Mouse (Mus musculus) liver, adult 2 months (tissue): ENCODE measurements around the gene Tespa1. TPM values are rescaled to one million over a fixed set of nuclear protein-coding genes. Genes with fewer than 3 reads are reported as not detected.
A peak's percentile ranks its signal among the peaks of the same experiment; 100 is the strongest.

Source experiments
- DNase-seq: peaks from one replicate; pipeline ENCODE4 v3.0.0-alpha.2; 2011; ENCODE audit warnings: low read depth, low spot score; ENCODE audit errors: extremely low read depth
- H3K27ac ChIP-seq: fragments of 200-500 bp; replicated peaks from 2 replicates; pipeline ENCODE4 v1.5.1; 2012; ENCODE audit warnings: low read depth, mild to moderate bottlenecking, control low read depth, inconsistent platforms, low read length; ENCODE audit not compliant: insufficient read depth
- H3K27me3 ChIP-seq: fragments of 200-500 bp; 2 replicates; pipeline ENCODE4 v1.6.1; 2012; ENCODE audit warnings: mild to moderate bottlenecking, moderate library complexity, low read length, inconsistent platforms; ENCODE audit not compliant: control insufficient read depth, insufficient read depth
- H3K36me3 ChIP-seq: fragments of 200-500 bp; 2 replicates; pipeline ENCODE4 v1.6.1; 2012; ENCODE audit warnings: low read length, inconsistent platforms; ENCODE audit not compliant: control insufficient read depth, insufficient read depth
- H3K4me1 ChIP-seq: fragments of 200-500 bp; 2 replicates; pipeline ENCODE4 v1.6.1; 2011; ENCODE audit warnings: low read length; ENCODE audit not compliant: control insufficient read depth, insufficient read depth
- H3K4me3 ChIP-seq: fragments of 200-500 bp; 2 replicates; pipeline ENCODE4 v1.5.1; 2011; ENCODE audit warnings: low read depth, mild to moderate bottlenecking, control low read depth, low read length, moderate library complexity; ENCODE audit not compliant: insufficient read depth
- H3K79me2 ChIP-seq: fragments of 200-500 bp; 2 replicates; pipeline ENCODE4 v1.6.1; 2012; ENCODE audit warnings: inconsistent platforms, mild to moderate bottlenecking, low read length, moderate library complexity; ENCODE audit not compliant: control insufficient read depth, insufficient read depth
- H3K9ac ChIP-seq: fragments of 200-500 bp; 2 replicates; pipeline ENCODE4 v1.6.1; 2012; ENCODE audit warnings: low read depth, mild to moderate bottlenecking, control low read depth, inconsistent platforms, low read length
- CTCF ChIP-seq: fragments of 200-500 bp; IDR thresholded peaks from 2 replicates; pipeline ENCODE4 v1.5.1; 2011; ENCODE audit warnings: low read depth, low read length, control low read depth
- POLR2A ChIP-seq: fragments of 200-500 bp; IDR thresholded peaks from 2 replicates; pipeline ENCODE4 v1.6.1; 2011; ENCODE audit warnings: low read length, control low read depth; ENCODE audit not compliant: insufficient read depth; ENCODE audit errors: extremely low read depth
- WGBS: fragments of 180-500 bp; shearing (Covaris S2); methylation state at CpG from one replicate; pipeline ENCODE4 v1.1.7; 2018; 5-methylcytosine and 5-hydroxymethylcytosine counted together
- polyA plus RNA-seq: library from polyadenylated mRNA; depleted of rRNA; stranded (reverse); fragments of >200 nt; gene quantifications from 2 replicates; pipeline ENCODE4 v1.2.3, GENCODE M21; 2012; rRNA removed
- total RNA-seq: library from RNA; depleted of rRNA; stranded (reverse); fragments of >200 nt; gene quantifications from 2 replicates; pipeline ENCODE4 v1.2.3, GENCODE M21; 2014; rRNA removed

The Tespa1 gene
- total RNA-seq (0.74 and 1.0 TPM in 2 replicates), polyA plus RNA-seq (0.06 and 0.11 TPM in 2 replicates)

GRCm38 (mm10) chr10:130322637-130323036 lies at the start of gene Tespa1:
Gene Tespa1 (plus strand): TSS chr10:130322870.
- H3K9ac ChIP-seq = no peak within 1 kb of the TSS
- H3K36me3 ChIP-seq = no peaks in the 10 kb centered on the region
- H3K4me3 ChIP-seq = no peak within 1 kb of the TSS
- no peaks in the 10 kb centered on the region for H3K79me2 ChIP-seq
- DNase-seq = peak; percentile 16
- no peak within 1 kb of the TSS for H3K27ac ChIP-seq
- no peak for TF ChIP-seq CTCF
- TF ChIP-seq POLR2A = no peak
- no peaks in the 10 kb centered on the region for H3K4me1 ChIP-seq
- H3K27me3 ChIP-seq = no peaks in the 10 kb centered on the region
- 66% methylated on average over 5 of the region's 5 CpGs for WGBS

GRCm38 (mm10) chr10:130275759-130276158 lies 46.9 kb upstream of the Tespa1 start:
- no peaks in the 10 kb centered on the region for H3K79me2 ChIP-seq
- WGBS = 73% methylated on average over 2 of the region's 2 CpGs
- no peaks in the 10 kb centered on the region for H3K27me3 ChIP-seq
- H3K4me1 ChIP-seq = no peaks in the 10 kb centered on the region
- no peak overlapping the region for H3K27ac ChIP-seq
- no peak overlapping the region for H3K9ac ChIP-seq
- no peak for TF ChIP-seq POLR2A
- no peak for TF ChIP-seq CTCF
- DNase-seq = no peak
- no peaks in the 10 kb centered on the region for H3K36me3 ChIP-seq
- H3K4me3 ChIP-seq = no peak overlapping the region

GRCm38 (mm10) chr10:130276496-130276895 lies 46.2 kb upstream of the Tespa1 start:
- 65% methylated on average over 2 of the region's 2 CpGs for WGBS
- Histone ChIP-seq H3K27ac (no peak overlapping the region), H3K4me1 (no peaks in the 10 kb centered on the region), H3K36me3 (no peaks in the 10 kb centered on the region), H3K9ac (no peak overlapping the region), H3K27me3 (no peaks in the 10 kb centered on the region), H3K4me3 (no peak overlapping the region), H3K79me2 (no peaks in the 10 kb centered on the region)
- TF ChIP-seq POLR2A = no peak
- no peak for TF ChIP-seq CTCF
- no peak for DNase-seq

GRCm38 (mm10) chr10:130280066-130280465 lies 42.6 kb upstream of the Tespa1 start, which contains the start of gene Neurod4:
Gene Neurod4 (minus strand): TSS chr10:130280240.
- Histone ChIP-seq H3K9ac (no peak within 1 kb of the TSS), H3K4me3 (no peak within 1 kb of the TSS), H3K36me3 (no peaks in the 10 kb centered on the region), H3K27ac (no peak within 1 kb of the TSS), H3K27me3 (no peaks in the 10 kb centered on the region), H3K79me2 (no peaks in the 10 kb centered on the region), H3K4me1 (no peaks in the 10 kb centered on the region)
- DNase-seq = peak; percentile 7
- under 1% methylated on average over 7 of the region's 7 CpGs for WGBS
- TF ChIP-seq CTCF = no peak
- no peak for TF ChIP-seq POLR2A

DNA sequence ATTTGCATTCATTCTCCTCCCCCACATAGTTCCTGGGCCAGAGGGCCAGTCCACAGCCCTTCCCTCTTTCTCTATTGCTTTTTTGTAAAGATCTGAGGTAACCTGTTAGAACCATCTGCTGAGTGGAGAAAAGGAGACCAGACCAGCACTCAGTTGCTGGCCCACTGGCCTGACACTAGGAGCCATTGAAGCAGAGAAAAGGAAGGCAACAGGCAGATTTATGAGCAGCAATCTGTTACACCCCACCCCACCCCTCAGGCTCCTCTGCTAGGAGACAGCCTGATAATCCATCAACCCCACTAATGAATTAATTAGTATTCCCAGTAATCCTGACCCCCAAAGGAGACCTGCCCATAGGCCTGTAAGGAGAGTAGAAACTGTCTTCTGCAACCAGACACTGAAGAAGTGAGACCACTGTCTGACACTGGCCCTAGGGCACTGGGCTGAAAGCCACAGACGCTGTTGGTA lies 40.7 kb upstream of the Tespa1 start:
- no peak overlapping the region for H3K27ac ChIP-seq
- H3K27me3 ChIP-seq = no peaks in the 10 kb centered on the region
- TF ChIP-seq CTCF (no peak), POLR2A (no peak)
- no peak for DNase-seq
- WGBS = 32% methylated on average over 1 of the region's 1 CpGs
- H3K79me2 ChIP-seq = no peaks in the 10 kb centered on the region
- H3K36me3 ChIP-seq = no peaks in the 10 kb centered on the region
- H3K4me3 ChIP-seq = no peak overlapping the region
- H3K9ac ChIP-seq = no peak overlapping the region
- H3K4me1 ChIP-seq = no peaks in the 10 kb centered on the region

DNA sequence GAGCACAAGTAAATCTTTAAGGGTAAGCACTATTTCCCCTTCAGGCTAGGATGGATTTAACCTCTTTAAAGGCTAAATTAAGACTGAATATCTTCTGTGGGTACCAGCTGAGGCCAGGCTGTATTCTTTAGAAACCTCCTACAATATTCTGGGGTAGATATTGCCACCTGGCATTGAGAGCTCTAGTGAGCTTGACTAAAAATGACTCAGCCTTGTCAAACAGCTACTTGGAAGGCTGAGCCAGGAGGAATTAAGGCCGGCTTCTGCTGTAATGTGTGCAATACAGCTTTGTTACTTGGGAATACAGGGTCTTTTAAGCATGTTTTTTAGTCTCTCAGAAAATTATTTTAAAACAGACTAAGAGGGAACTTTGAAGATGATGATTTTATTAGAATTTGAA lies 35.5 kb upstream of the Tespa1 start:
- Histone ChIP-seq H3K79me2 (no peaks in the 10 kb centered on the region), H3K27ac (no peak overlapping the region), H3K4me1 (no peaks in the 10 kb centered on the region), H3K9ac (no peak overlapping the region), H3K4me3 (no peak overlapping the region), H3K36me3 (no peaks in the 10 kb centered on the region), H3K27me3 (no peaks in the 10 kb centered on the region)
- DNase-seq = no peak
- TF ChIP-seq POLR2A (no peak), CTCF (no peak)
- 63% methylated on average over 1 of the region's 1 CpGs for WGBS
